Mouse (Mus musculus) lung, postnatal 0 days (tissue): ENCODE results near the gene Rnf223.

Experiments used
- CTCF ChIP-seq: IDR thresholded peaks from 2 replicates; pipeline ENCODE4 v1.5.1; 2016; ENCODE audit warnings: antibody characterized with exemption, mild to moderate bottlenecking
- EP300 ChIP-seq: IDR thresholded peaks from 2 replicates; pipeline ENCODE4 v1.6.1; 2016; ENCODE audit warnings: antibody characterized with exemption, mild to moderate bottlenecking, control low read depth

DNA sequence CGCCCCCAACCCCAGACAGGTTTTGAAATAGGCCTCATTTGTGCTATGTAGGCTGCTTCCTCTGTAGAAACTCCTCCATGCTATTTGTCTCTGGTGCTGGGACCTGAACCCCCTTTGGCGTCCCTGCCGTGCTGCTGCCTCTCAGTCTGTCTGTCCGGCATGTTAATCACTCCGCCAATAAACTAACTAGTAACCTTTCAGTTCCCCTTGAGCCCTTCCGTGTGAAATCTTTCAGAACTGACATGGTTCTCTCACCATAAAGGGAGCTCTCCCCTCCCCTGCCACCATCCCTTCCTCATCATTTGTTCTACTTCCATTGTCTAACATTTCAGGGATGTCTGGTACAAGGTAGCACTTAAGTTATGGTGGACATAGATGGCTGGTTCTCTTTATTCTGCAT, 30.9 kb upstream of the Rnf223 start:
- TF ChIP-seq CTCF (no peak), EP300 (no peak)
